Mouse (Mus musculus) intestine, embryonic 15.5 days (tissue): ENCODE results near the gene Odc1. TPM values are rescaled to one million over a fixed set of nuclear protein-coding genes. Genes with fewer than 3 reads are reported as not detected.

Source experiments
- ATAC-seq: fragments of 200-750 bp; cut with Nextera tagmentation; 2 replicates; pipeline ENCODE4 v1.8.0; 2017; ENCODE audit warnings: moderate TSS enrichment, moderate library complexity
- H3K27ac ChIP-seq: fragments of 300-500 bp; sonication (generic); 2 replicates; pipeline ENCODE4 v1.5.1; 2015; ENCODE audit warnings: mild to moderate bottlenecking, inconsistent platforms
- H3K27me3 ChIP-seq: fragments of 300-500 bp; sonication (generic); replicated peaks from 2 replicates; pipeline ENCODE4 v1.6.1; 2015; ENCODE audit warnings: inconsistent platforms
- H3K36me3 ChIP-seq: fragments of 300-500 bp; sonication (generic); 2 replicates; pipeline ENCODE4 v1.6.1; 2015; ENCODE audit warnings: inconsistent platforms
- H3K4me1 ChIP-seq: fragments of 300-500 bp; sonication (generic); replicated peaks from 2 replicates; pipeline ENCODE4 v1.6.1; 2015; ENCODE audit warnings: inconsistent platforms
- H3K4me2 ChIP-seq: fragments of 300-500 bp; sonication (generic); replicated peaks from 2 replicates; pipeline ENCODE4 v1.6.1; 2015; ENCODE audit warnings: mild to moderate bottlenecking, inconsistent platforms
- H3K4me3 ChIP-seq: fragments of 300-500 bp; sonication (generic); replicated peaks from 2 replicates; pipeline ENCODE4 v1.5.1; 2015; ENCODE audit warnings: inconsistent platforms
- H3K9ac ChIP-seq: fragments of 300-500 bp; sonication (generic); 2 replicates; pipeline ENCODE4 v1.6.1; 2015; ENCODE audit warnings: inconsistent platforms
- H3K9me3 ChIP-seq: fragments of 300-500 bp; sonication (generic); 2 replicates; pipeline ENCODE4 v1.6.1; 2016; ENCODE audit warnings: inconsistent platforms
- WGBS: fragments of 180-500 bp; shearing (Covaris S2); methylation state at CpG from one replicate; pipeline ENCODE4 v1.1.7; 2015; 5-methylcytosine and 5-hydroxymethylcytosine counted together
- polyA plus RNA-seq: library from polyadenylated mRNA; unstranded; fragments of >200 nt; fragmentation: Nextera tagmentation; extraction: Ambion mirVana; gene quantifications from 2 replicates; pipeline ENCODE4 v1.2.1, GENCODE M21; 2015

The Odc1 gene
- polyA plus RNA-seq: 203 and 216 TPM in 2 replicates

- Histone ChIP-seq H3K27ac (peak within 1 kb of the TSS; percentile 83), H3K27me3 (no peaks in the 10 kb centered on the region), H3K4me3 (peak within 1 kb of the TSS; percentile 72), H3K36me3 (peaks cover 12% of the 10 kb centered on the region; the same call in 1 of the 2 replicates), H3K4me1 (peaks cover 5% of the 10 kb centered on the region; the same call in 1 of the 2 replicates), H3K9me3 (no peaks in the 10 kb centered on the region), H3K9ac (peak within 1 kb of the TSS; percentile 79), H3K4me2 (peak within 1 kb of the TSS; percentile 71)
- under 1% methylated on average over 89 of the region's 98 CpGs for WGBS
- ATAC-seq: peak; percentile 98
Measured at GRCm38 (mm10) chr12:17544209-17545106, at the start of gene Odc1. Gene Odc1 (plus strand): TSS chr12:17544794.

GRCm38 (mm10) chr12:17494809-17495208 is 49.8 kb upstream of the Odc1 start:
- no peak overlapping the region for H3K4me2 ChIP-seq
- ATAC-seq: no peak
- WGBS: 58% methylated on average over 4 of the region's 4 CpGs
- H3K4me1 ChIP-seq: peaks cover 10% of the 10 kb centered on the region
- no peaks in the 10 kb centered on the region for H3K27me3 ChIP-seq
- H3K9ac ChIP-seq: no peak overlapping the region
- H3K27ac ChIP-seq: no peak overlapping the region
- no peak overlapping the region for H3K4me3 ChIP-seq
- H3K36me3 ChIP-seq: no peaks in the 10 kb centered on the region
- H3K9me3 ChIP-seq: no peaks in the 10 kb centered on the region

DNA sequence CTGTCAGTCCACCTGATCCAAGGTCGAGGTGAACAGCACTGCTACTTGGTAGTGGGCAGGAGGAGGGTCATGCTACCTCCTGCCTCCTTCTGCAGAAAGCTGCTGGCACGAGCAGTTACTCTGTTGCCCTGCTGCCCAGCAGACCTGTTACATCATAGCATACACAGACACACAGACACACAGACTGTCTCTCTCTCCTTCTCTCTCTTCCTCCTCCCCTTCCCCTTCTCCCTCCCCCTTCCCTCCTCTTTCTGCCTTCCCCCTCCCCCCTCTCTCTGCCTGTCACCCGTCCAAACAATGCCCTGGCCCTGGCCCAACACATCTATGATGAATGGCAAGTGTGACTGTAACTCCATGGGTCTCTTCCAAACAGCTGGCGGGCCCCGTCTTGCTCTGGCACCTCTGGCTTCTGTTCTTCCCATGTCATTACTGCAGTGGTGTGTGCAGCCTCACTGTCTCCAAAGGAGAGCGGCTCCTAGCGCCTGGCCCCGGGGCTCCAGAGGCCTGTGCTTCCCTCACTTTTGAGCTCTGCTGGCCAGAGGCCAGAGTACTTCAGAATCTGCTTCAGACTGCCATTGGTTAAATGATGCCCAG is 48.6 kb upstream of the Odc1 start:
- Histone ChIP-seq H3K4me2 (no peak overlapping the region), H3K9me3 (no peaks in the 10 kb centered on the region), H3K4me1 (peaks cover 10% of the 10 kb centered on the region), H3K9ac (no peak overlapping the region), H3K4me3 (no peak overlapping the region), H3K36me3 (no peaks in the 10 kb centered on the region), H3K27me3 (no peaks in the 10 kb centered on the region), H3K27ac (no peak overlapping the region)
- ATAC-seq: peak; percentile 79
- WGBS: 20% methylated on average over 8 of the region's 8 CpGs

- 0 out of 2 replicates have a peak, but pooled peaks cover 11% of the 10 kb centered on the region for H3K4me1 ChIP-seq
- no peaks in the 10 kb centered on the region for H3K36me3 ChIP-seq
- no peak overlapping the region for H3K9ac ChIP-seq
- H3K27me3 ChIP-seq: no peaks in the 10 kb centered on the region
- H3K4me2 ChIP-seq: peak overlapping the region; percentile 10; the same call in 1 of the 2 replicates
- H3K27ac ChIP-seq: peak overlapping the region; percentile 53
- no peak overlapping the region for H3K4me3 ChIP-seq
- ATAC-seq: no peak
- H3K9me3 ChIP-seq: no peaks in the 10 kb centered on the region
- WGBS: 35% methylated on average over 2 of the region's 2 CpGs
Measured at GRCm38 (mm10) chr12:17505620-17506074, 38.9 kb upstream of the Odc1 start.

- no peaks in the 10 kb centered on the region for H3K9me3 ChIP-seq
- H3K4me2 ChIP-seq: peak overlapping the region; percentile 10; the same call in 1 of the 2 replicates
- no peak overlapping the region for H3K9ac ChIP-seq
- 49% methylated on average over 5 of the region's 5 CpGs for WGBS
- H3K4me1 ChIP-seq: 0 out of 2 replicates have a peak, but pooled peaks cover 11% of the 10 kb centered on the region
- no peaks in the 10 kb centered on the region for H3K27me3 ChIP-seq
- H3K27ac ChIP-seq: peak overlapping the region; percentile 53
- H3K36me3 ChIP-seq: no peaks in the 10 kb centered on the region
- ATAC-seq: peak; percentile 96
- no peak overlapping the region for H3K4me3 ChIP-seq
Measured at GRCm38 (mm10) chr12:17506117-17506993, 38.2 kb upstream of the Odc1 start.

DNA sequence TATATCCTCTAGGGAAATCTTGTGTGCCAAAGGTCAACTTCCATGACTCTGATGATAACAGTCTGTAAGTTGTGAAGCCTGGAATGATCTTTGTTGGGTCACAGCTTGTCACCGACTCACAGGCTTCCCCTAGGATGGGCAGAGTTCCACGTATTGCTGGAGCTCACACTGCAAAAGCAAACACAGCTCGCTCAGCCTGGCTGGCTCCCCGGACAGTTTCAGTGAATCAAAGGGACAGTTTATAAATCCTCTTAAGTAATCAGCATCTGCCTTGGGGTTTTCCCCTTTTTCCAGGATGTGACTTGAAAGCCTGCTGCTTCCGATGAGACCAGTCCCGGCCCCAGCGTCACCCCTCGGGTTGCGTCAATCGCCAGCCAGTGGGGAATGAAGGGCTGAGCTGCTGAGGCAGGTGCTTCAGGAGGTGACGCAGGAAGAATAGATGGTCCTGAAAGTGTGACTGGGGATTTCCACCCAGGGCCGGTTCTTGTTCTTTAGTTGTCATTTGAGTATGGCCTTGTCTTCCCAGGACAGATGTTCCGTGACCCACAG is 37.5 kb upstream of the Odc1 start:
- 0 out of 2 replicates have a peak overlapping the region, but pooled peaks have one; percentile 24 for H3K27ac ChIP-seq
- WGBS: 25% methylated on average over 13 of the region's 13 CpGs
- no peak overlapping the region for H3K9ac ChIP-seq
- 0 out of 2 replicates have a peak overlapping the region, but pooled peaks have one; percentile 10 for H3K4me2 ChIP-seq
- H3K4me1 ChIP-seq: 0 out of 2 replicates have a peak, but pooled peaks cover 11% of the 10 kb centered on the region
- H3K36me3 ChIP-seq: no peaks in the 10 kb centered on the region
- peak; percentile 41 for ATAC-seq
- H3K9me3 ChIP-seq: no peaks in the 10 kb centered on the region
- no peak overlapping the region for H3K4me3 ChIP-seq
- H3K27me3 ChIP-seq: no peaks in the 10 kb centered on the region

DNA sequence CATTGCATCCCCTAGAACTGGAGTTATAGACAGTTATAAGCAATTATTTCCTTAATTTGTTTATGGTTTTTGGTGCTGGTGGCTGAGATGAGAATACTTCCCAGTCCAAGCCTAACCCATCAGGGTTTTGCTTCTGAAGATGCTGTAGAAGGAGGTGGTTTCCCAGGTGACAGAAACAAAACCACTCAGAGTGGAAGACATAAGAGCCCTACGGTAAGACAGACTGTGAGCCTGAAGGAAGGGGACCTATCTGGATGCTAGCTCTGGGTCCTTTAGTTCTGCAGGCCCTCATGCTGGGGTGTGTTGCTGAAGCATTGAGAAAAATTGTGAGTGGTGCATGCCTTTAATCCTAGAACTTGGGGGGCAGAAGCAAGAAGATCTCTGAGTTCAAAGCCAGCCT is 35.3 kb upstream of the Odc1 start:
- no peak for ATAC-seq
- Histone ChIP-seq H3K4me3 (no peak overlapping the region), H3K27me3 (no peaks in the 10 kb centered on the region), H3K9me3 (no peaks in the 10 kb centered on the region), H3K27ac (no peak overlapping the region), H3K9ac (no peak overlapping the region), H3K4me2 (no peak overlapping the region), H3K4me1 (0 out of 2 replicates have a peak, but pooled peaks cover 11% of the 10 kb centered on the region), H3K36me3 (no peaks in the 10 kb centered on the region)
- WGBS: 84% methylated on average over 1 of the region's 1 CpGs

GRCm38 (mm10) chr12:17510158-17510557 is 34.4 kb upstream of the Odc1 start:
- Histone ChIP-seq H3K27ac (no peak overlapping the region), H3K36me3 (no peaks in the 10 kb centered on the region), H3K27me3 (no peaks in the 10 kb centered on the region), H3K9ac (no peak overlapping the region), H3K4me1 (0 out of 2 replicates have a peak, but pooled peaks cover 11% of the 10 kb centered on the region), H3K4me3 (no peak overlapping the region), H3K9me3 (no peaks in the 10 kb centered on the region), H3K4me2 (no peak overlapping the region)
- WGBS: 52% methylated on average over 12 of the region's 12 CpGs
- ATAC-seq: no peak

- no peak for ATAC-seq
- Histone ChIP-seq H3K27me3 (no peaks in the 10 kb centered on the region), H3K36me3 (no peaks in the 10 kb centered on the region), H3K9ac (no peak overlapping the region), H3K4me2 (no peak overlapping the region), H3K27ac (no peak overlapping the region), H3K4me1 (0 out of 2 replicates have a peak, but pooled peaks cover 8% of the 10 kb centered on the region), H3K9me3 (no peaks in the 10 kb centered on the region), H3K4me3 (no peak overlapping the region)
- 86% methylated on average over 6 of the region's 6 CpGs for WGBS
Measured at GRCm38 (mm10) chr12:17511019-17511418, 33.6 kb upstream of the Odc1 start.

DNA sequence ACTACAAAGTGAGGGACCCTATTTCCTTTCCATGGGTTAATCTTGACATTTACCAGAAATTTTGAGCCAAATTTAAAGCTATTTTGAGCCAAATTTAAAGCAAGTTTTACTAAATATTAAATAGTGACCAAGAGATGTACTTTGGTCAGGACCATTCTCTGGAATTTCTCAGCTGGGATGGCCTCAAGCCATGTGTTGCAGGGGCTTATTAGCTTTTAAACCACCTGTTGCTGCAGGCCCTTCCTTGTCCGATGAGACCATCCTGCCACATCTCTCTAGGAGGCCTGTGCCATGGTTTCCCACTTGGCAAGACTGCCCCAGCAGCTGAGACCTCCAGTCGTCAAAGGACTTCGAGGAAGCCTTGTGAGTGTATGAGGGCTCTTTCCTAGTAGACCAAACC is 15.4 kb upstream of the Odc1 start:
- no peak overlapping the region for H3K9ac ChIP-seq
- ATAC-seq: no peak
- H3K9me3 ChIP-seq: no peaks in the 10 kb centered on the region
- H3K4me3 ChIP-seq: no peak overlapping the region
- no peak overlapping the region for H3K4me2 ChIP-seq
- WGBS: 83% methylated on average over 3 of the region's 3 CpGs
- no peaks in the 10 kb centered on the region for H3K4me1 ChIP-seq
- H3K36me3 ChIP-seq: no peaks in the 10 kb centered on the region
- H3K27ac ChIP-seq: no peak overlapping the region
- no peaks in the 10 kb centered on the region for H3K27me3 ChIP-seq

DNA sequence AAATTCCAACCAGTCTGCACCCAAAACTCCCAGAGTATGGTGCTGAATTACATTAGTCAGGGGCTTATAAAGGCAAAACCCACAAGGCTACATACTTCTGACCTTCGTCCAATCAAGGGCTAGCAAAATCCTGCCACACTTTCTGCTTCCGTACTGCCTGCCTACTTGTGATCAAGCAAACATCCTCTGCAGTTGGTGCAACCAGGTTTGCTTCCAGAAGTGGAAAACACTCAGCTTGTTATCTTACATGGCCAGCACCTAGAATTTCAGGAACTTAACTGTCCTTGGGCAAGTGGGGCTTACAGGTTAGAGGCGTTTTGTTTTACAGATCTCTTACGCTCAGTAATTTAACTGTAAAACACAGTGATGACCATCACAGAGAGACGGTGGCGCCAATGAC is 14.9 kb upstream of the Odc1 start:
- WGBS: 76% methylated on average over 6 of the region's 6 CpGs
- Histone ChIP-seq H3K9ac (no peak overlapping the region), H3K27ac (no peak overlapping the region), H3K9me3 (no peaks in the 10 kb centered on the region), H3K4me1 (no peaks in the 10 kb centered on the region), H3K4me3 (no peak overlapping the region), H3K27me3 (no peaks in the 10 kb centered on the region), H3K36me3 (no peaks in the 10 kb centered on the region), H3K4me2 (no peak overlapping the region)
- no peak for ATAC-seq
